Mouse (Mus musculus): ENCODE measurements at regions not wholly inside any gene's neighbourhood (a gene's known extent, or its start where the extent isn't known, plus 50 kb on each side); places are given as distances from the start of the nearest gene placed in this dataset.

DNA sequence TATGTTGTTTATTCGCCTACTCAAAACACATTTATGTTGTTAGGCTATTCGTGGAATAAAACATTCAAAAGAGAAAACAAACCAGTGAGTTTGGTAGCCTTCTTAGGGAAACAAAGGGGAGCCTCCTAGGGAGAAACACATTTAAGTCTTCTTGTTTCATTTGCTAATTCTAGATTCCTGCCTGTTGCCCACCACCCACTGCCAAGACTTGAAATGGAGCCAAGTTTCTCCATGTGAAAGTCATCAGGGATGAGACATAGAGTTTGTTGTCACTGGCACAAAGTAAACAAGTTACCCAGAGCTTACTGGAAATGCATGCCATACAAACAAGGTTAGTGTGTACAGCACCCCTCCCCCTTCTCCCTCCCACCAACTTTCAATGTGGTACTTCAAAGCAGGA lies 147.4 kb upstream of the Pdzrn3 start:
- Histone ChIP-seq H3K27me3 (ENCODE audit: control insufficient read depth, insufficient read depth, low read length) (no peaks in the 10 kb centered on the region), H3K4me3 (ENCODE audit: low read depth, low read length) (no peak overlapping the region), H3K36me3 (ENCODE audit: control insufficient read depth, insufficient read depth, low read length) (no peaks in the 10 kb centered on the region), H3K9me3 (ENCODE audit: control insufficient read depth, low read length) (no peaks in the 10 kb centered on the region), H3K4me1 (ENCODE audit: control insufficient read depth, insufficient read depth, low read length) (no peaks in the 10 kb centered on the region), H3K27ac (ENCODE audit: low read depth, low read length) (no peak overlapping the region), H3K4me2 (ENCODE audit: low read depth, low read length) (no peak overlapping the region), H3K9ac (replicated peaks; ENCODE audit: low read depth, low read length) (no peak overlapping the region)
- WGBS = 56% methylated on average over 2 of the region's 2 CpGs
- ATAC-seq (ENCODE audit: low read depth) = no peak

DNA sequence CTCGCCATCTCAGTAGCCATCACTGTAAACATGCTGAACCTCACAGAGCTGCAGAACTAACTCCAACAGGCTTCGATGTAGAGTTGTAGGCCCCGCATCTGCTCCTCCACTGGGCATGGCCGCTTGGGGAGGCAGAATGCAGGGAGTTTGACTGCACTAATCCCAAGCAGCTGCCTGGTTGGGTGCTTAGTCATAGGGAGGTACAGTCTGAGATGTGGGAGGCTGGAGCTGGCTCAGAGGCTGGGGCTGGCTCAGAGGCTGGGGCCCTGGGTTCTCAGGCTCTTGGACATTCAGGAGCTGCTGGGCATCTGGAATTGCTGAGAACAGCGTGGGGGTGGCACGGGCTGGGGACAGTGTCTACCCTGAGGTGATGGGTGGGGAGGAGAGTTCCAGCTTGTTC lies 143.6 kb upstream of the Pdzrn3 start:
- no peak for ATAC-seq (ENCODE audit: low read depth)
- WGBS = 91% methylated on average over 6 of the region's 6 CpGs
- Histone ChIP-seq H3K27me3 (ENCODE audit: control insufficient read depth, insufficient read depth, low read length) (no peaks in the 10 kb centered on the region), H3K4me2 (ENCODE audit: low read depth, low read length) (no peak overlapping the region), H3K4me1 (ENCODE audit: control insufficient read depth, insufficient read depth, low read length) (no peaks in the 10 kb centered on the region), H3K9me3 (ENCODE audit: control insufficient read depth, low read length) (no peaks in the 10 kb centered on the region), H3K4me3 (ENCODE audit: low read depth, low read length) (no peak overlapping the region), H3K27ac (ENCODE audit: low read depth, low read length) (no peak overlapping the region), H3K9ac (replicated peaks; ENCODE audit: low read depth, low read length) (no peak overlapping the region), H3K36me3 (ENCODE audit: control insufficient read depth, insufficient read depth, low read length) (no peaks in the 10 kb centered on the region)

DNA sequence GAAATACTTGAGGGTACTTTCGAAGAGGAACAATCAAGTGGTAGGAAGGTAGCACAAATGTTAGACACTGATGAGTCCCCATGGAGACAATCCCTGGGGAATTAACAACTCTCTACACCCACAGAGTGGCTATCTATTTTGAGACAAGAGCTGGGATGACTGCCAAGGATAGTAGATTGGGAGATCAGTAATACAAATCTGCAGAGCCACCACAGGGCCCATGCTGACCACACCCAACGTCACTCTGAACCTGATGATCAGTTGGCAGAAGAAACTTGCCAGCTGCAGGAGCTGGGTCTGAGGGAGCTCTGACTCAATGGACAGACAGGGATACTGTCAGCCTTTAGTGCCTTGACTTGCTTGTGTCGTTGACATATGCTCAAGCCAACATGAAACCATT lies 143.1 kb upstream of the Pdzrn3 start:
- WGBS = 91% methylated on average over 3 of the region's 3 CpGs
- no peak overlapping the region for H3K4me2 ChIP-seq (ENCODE audit: low read depth, low read length)
- no peak overlapping the region for H3K27ac ChIP-seq (ENCODE audit: low read depth, low read length)
- no peaks in the 10 kb centered on the region for H3K36me3 ChIP-seq (ENCODE audit: control insufficient read depth, insufficient read depth, low read length)
- H3K9me3 ChIP-seq (ENCODE audit: control insufficient read depth, low read length) = no peaks in the 10 kb centered on the region
- no peak overlapping the region for H3K4me3 ChIP-seq (ENCODE audit: low read depth, low read length)
- no peak for ATAC-seq (ENCODE audit: low read depth)
- no peak overlapping the region for H3K9ac ChIP-seq (replicated peaks; ENCODE audit: low read depth, low read length)
- H3K4me1 ChIP-seq (ENCODE audit: control insufficient read depth, insufficient read depth, low read length) = no peaks in the 10 kb centered on the region
- H3K27me3 ChIP-seq (ENCODE audit: control insufficient read depth, insufficient read depth, low read length) = no peaks in the 10 kb centered on the region

DNA sequence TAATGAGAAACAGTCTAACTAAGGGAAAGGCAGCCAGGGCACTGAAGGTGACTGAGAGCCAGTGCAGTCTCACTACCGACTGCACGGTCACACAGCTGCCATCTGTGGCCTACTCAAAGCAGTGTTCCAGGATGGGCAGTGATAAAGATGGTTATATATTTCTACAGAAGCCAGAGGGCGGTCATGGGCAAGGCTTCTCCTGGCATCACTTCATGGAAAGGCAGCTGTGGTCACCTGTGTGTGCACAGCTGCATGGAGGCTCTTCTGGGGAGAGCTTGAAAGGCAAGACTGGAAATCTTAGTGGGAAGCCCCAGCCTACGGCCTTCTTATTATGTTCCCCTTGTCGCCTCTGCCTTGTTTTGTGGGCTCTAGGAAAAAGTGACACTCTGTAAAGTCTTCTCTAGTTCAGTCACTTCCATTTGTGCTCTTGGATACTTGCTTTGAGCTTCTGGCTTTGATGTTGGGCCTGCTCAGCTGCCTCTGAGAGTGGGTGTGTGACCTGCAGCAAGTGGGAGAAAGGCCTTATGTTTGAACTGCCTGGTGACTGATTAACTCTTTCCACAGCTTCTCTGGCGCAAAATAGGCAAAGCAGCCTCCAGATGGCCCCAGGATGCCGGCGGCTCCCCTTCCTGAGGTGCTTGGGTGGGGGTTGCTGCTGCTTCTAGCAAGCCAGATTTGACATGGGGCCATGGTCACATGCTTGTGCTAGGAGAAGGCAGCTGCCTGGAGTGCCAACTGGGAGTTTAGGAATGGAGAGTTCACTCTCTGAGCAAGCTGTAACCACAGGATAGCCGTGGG lies 141.4 kb upstream of the Pdzrn3 start:
- no peak overlapping the region for H3K9ac ChIP-seq (replicated peaks; ENCODE audit: low read depth, low read length)
- H3K27ac ChIP-seq (ENCODE audit: low read depth, low read length) = no peak overlapping the region
- H3K9me3 ChIP-seq (ENCODE audit: control insufficient read depth, low read length) = no peaks in the 10 kb centered on the region
- no peak overlapping the region for H3K4me2 ChIP-seq (ENCODE audit: low read depth, low read length)
- ATAC-seq (ENCODE audit: low read depth) = no peak
- no peaks in the 10 kb centered on the region for H3K36me3 ChIP-seq (ENCODE audit: control insufficient read depth, insufficient read depth, low read length)
- WGBS = 51% methylated on average over 9 of the region's 9 CpGs
- no peaks in the 10 kb centered on the region for H3K27me3 ChIP-seq (ENCODE audit: control insufficient read depth, insufficient read depth, low read length)
- no peak overlapping the region for H3K4me3 ChIP-seq (ENCODE audit: low read depth, low read length)
- no peaks in the 10 kb centered on the region for H3K4me1 ChIP-seq (ENCODE audit: control insufficient read depth, insufficient read depth, low read length)

DNA sequence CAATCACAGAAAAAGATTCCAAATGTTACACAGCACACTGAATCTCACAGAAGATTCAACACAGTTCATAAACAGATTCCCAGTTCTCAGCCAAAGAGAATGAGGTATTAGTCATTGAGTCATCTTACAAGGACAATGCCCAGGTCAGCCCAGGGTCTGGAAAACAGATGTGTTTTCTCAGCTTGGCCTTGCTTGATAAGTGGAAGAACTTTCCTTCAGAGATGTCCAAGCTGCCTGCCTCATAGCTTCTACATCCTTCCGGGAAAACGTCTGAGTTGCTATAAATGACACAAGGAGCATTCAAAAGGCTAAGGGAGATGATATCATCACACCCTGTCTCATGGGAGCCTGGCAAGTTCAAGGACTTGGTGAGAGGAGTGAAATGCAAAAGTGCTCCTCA lies 139.9 kb upstream of the Pdzrn3 start:
- no peaks in the 10 kb centered on the region for H3K4me1 ChIP-seq (ENCODE audit: control insufficient read depth, insufficient read depth, low read length)
- H3K4me2 ChIP-seq (ENCODE audit: low read depth, low read length) = no peak overlapping the region
- 79% methylated on average over 2 of the region's 2 CpGs for WGBS
- no peak overlapping the region for H3K9ac ChIP-seq (replicated peaks; ENCODE audit: low read depth, low read length)
- no peak for ATAC-seq (ENCODE audit: low read depth)
- no peak overlapping the region for H3K27ac ChIP-seq (ENCODE audit: low read depth, low read length)
- no peaks in the 10 kb centered on the region for H3K36me3 ChIP-seq (ENCODE audit: control insufficient read depth, insufficient read depth, low read length)
- H3K4me3 ChIP-seq (ENCODE audit: low read depth, low read length) = no peak overlapping the region
- no peaks in the 10 kb centered on the region for H3K27me3 ChIP-seq (ENCODE audit: control insufficient read depth, insufficient read depth, low read length)
- H3K9me3 ChIP-seq (ENCODE audit: control insufficient read depth, low read length) = no peaks in the 10 kb centered on the region

DNA sequence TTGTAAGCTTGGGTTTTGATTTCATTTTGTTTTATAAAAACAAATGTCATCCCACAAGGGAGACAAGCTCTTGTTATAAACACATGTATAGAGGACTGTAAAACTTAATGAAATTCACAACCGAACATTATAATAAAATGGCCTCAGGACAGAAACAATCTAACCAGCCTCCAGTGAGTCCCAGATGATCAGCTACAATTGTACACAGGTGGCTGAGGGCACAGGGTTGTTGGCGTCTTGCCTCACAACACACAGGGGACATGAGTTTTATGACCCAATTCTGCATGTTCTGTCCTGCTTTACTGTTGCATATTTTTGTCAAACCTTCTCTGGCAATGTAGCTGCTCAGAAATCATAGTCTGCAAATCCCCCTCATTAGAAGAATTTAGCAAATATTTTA lies 136.0 kb upstream of the Pdzrn3 start:
- Histone ChIP-seq H3K9me3 (ENCODE audit: control insufficient read depth, low read length) (no peaks in the 10 kb centered on the region), H3K4me1 (ENCODE audit: control insufficient read depth, insufficient read depth, low read length) (no peaks in the 10 kb centered on the region), H3K9ac (replicated peaks; ENCODE audit: low read depth, low read length) (no peak overlapping the region), H3K27ac (ENCODE audit: low read depth, low read length) (no peak overlapping the region), H3K4me3 (ENCODE audit: low read depth, low read length) (no peak overlapping the region), H3K4me2 (ENCODE audit: low read depth, low read length) (no peak overlapping the region), H3K36me3 (ENCODE audit: control insufficient read depth, insufficient read depth, low read length) (no peaks in the 10 kb centered on the region), H3K27me3 (ENCODE audit: control insufficient read depth, insufficient read depth, low read length) (no peaks in the 10 kb centered on the region)
- peak; percentile 72 for ATAC-seq (ENCODE audit: low read depth)
- 37% methylated on average over 2 of the region's 2 CpGs for WGBS

DNA sequence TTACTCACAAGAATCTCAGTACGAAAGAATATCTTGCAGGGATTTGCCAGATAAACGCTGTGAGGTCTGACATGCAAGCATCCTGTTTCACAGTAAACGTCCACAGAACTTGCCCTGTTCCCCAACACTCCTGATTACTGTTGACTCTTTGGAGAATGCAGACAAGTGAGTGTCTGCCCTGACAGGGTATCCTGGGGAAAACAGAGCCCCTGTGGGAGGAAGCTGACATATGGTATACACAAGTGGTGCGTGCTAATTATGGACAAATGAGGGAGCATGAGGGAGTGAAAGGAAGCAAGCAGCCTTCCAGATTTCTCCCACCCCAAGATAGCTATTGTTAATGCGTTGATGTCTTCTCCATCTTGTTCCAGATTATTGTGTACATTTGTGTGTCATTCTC lies 124.5 kb upstream of the Pdzrn3 start:
- Histone ChIP-seq H3K36me3 (ENCODE audit: control insufficient read depth, insufficient read depth, low read length) (no peaks in the 10 kb centered on the region), H3K4me2 (ENCODE audit: low read depth, low read length) (no peak overlapping the region), H3K4me1 (ENCODE audit: control insufficient read depth, insufficient read depth, low read length) (no peaks in the 10 kb centered on the region), H3K4me3 (ENCODE audit: low read depth, low read length) (no peak overlapping the region), H3K27ac (ENCODE audit: low read depth, low read length) (no peak overlapping the region), H3K9me3 (ENCODE audit: control insufficient read depth, low read length) (no peaks in the 10 kb centered on the region), H3K27me3 (ENCODE audit: control insufficient read depth, insufficient read depth, low read length) (no peaks in the 10 kb centered on the region), H3K9ac (replicated peaks; ENCODE audit: low read depth, low read length) (no peak overlapping the region)
- ATAC-seq (ENCODE audit: low read depth) = no peak
- WGBS = 55% methylated on average over 5 of the region's 5 CpGs

DNA sequence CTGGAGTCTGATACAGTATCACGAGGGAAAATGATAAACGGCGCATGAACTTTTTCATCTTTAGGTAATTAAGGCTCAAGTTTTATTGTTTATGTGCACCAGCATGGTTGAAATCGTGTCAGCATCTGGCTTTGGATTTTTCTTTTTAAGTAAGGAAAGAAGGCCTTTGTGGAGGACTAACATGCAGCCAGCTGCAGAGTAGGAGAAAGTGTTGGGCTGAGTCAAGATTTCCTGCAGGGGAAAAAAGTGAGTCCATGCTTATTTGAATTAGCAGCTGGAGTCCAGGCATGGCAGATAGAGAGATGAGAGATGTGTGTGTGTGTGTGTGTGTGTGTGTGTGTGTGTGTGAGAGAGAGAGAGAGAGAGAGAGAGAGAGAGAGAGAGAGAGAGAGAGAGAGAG lies 124.0 kb upstream of the Pdzrn3 start:
- no peaks in the 10 kb centered on the region for H3K36me3 ChIP-seq (ENCODE audit: control insufficient read depth, insufficient read depth, low read length)
- no peak for ATAC-seq (ENCODE audit: low read depth)
- H3K27ac ChIP-seq (ENCODE audit: low read depth, low read length) = no peak overlapping the region
- H3K9me3 ChIP-seq (ENCODE audit: control insufficient read depth, low read length) = no peaks in the 10 kb centered on the region
- H3K9ac ChIP-seq (replicated peaks; ENCODE audit: low read depth, low read length) = no peak overlapping the region
- H3K4me1 ChIP-seq (ENCODE audit: control insufficient read depth, insufficient read depth, low read length) = no peaks in the 10 kb centered on the region
- WGBS = 74% methylated on average over 4 of the region's 4 CpGs
- H3K27me3 ChIP-seq (ENCODE audit: control insufficient read depth, insufficient read depth, low read length) = no peaks in the 10 kb centered on the region
- no peak overlapping the region for H3K4me3 ChIP-seq (ENCODE audit: low read depth, low read length)
- H3K4me2 ChIP-seq (ENCODE audit: low read depth, low read length) = no peak overlapping the region

DNA sequence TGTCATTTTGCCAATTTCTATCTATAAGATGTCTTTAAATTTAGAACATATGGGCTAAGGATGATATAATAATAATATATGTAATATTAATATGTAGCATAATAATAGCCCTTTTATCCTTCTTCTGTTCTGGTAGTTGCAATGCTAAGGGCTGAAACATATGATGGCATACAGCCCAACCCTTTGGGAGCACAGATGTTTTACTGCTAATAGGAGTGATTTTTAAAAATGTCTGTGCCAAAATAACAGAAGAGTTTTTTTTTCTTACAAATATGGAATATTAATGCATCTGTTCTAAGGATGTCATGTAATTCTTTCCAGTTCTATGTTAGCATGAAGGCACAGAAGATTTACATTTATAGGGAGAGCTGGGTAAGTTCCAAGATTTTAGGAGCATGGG lies 122.5 kb upstream of the Pdzrn3 start:
- Histone ChIP-seq H3K4me1 (ENCODE audit: control insufficient read depth, insufficient read depth, low read length) (no peaks in the 10 kb centered on the region), H3K4me2 (ENCODE audit: low read depth, low read length) (no peak overlapping the region), H3K4me3 (ENCODE audit: low read depth, low read length) (no peak overlapping the region), H3K27ac (ENCODE audit: low read depth, low read length) (no peak overlapping the region), H3K9ac (replicated peaks; ENCODE audit: low read depth, low read length) (no peak overlapping the region), H3K36me3 (ENCODE audit: control insufficient read depth, insufficient read depth, low read length) (no peaks in the 10 kb centered on the region), H3K9me3 (ENCODE audit: control insufficient read depth, low read length) (no peaks in the 10 kb centered on the region), H3K27me3 (ENCODE audit: control insufficient read depth, insufficient read depth, low read length) (no peaks in the 10 kb centered on the region)
- no peak for ATAC-seq (ENCODE audit: low read depth)

All from neural tube, embryonic 14.5 days (tissue).